Mouse (Mus musculus) G1E (cell line): ENCODE measurements around the gene Col6a2. TPM values are rescaled to one million over a fixed set of nuclear protein-coding genes. Genes with fewer than 3 reads are reported as not detected.

Experiments used
- ATAC-seq: 2 replicates; pipeline ENCODE4 v1.8.0; 2016; ENCODE audit warnings: mild to moderate bottlenecking; ENCODE audit not compliant: insufficient number of reproducible peaks, poor library complexity, low FRiP score, severe bottlenecking; ENCODE audit errors: extremely low read depth
- DNase-seq: peaks from one replicate; pipeline ENCODE4 v3.0.0; 2012; ENCODE audit warnings: low spot score
- H3K27me3 ChIP-seq: 2 replicates; pipeline ENCODE4 v1.6.1; 2012; ENCODE audit warnings: mild to moderate bottlenecking, low read length, inconsistent platforms; ENCODE audit not compliant: insufficient read depth
- H3K36me3 ChIP-seq: replicated peaks from 2 replicates; pipeline ENCODE3; 2012; ENCODE audit warnings: mild to moderate bottlenecking, inconsistent platforms
- H3K4me1 ChIP-seq: 2 replicates; pipeline ENCODE4 v1.6.1; 2012; ENCODE audit warnings: low read depth, low read length, inconsistent platforms, mixed read lengths; ENCODE audit not compliant: insufficient read depth
- H3K4me3 ChIP-seq: 2 replicates; pipeline ENCODE4 v1.5.1; 2012; ENCODE audit warnings: low read depth, mild to moderate bottlenecking, inconsistent platforms, low read length, moderate library complexity, mixed read lengths
- H3K9me3 ChIP-seq: replicated peaks from 2 replicates; pipeline ENCODE4 v1.6.1; 2012; ENCODE audit warnings: inconsistent platforms
- CTCF ChIP-seq: IDR thresholded peaks from 2 replicates; pipeline ENCODE4 v1.5.1; 2012; ENCODE audit warnings: low read depth, low read length, inconsistent platforms, mixed read lengths
- GATA1 ChIP-seq: IDR thresholded peaks from 2 replicates; pipeline ENCODE4 v1.6.1; 2012; ENCODE audit warnings: borderline replicate concordance, low read length, inconsistent platforms, mixed read lengths
- GATA2 ChIP-seq: IDR thresholded peaks from 2 replicates; pipeline ENCODE4 v1.6.1; 2012; ENCODE audit warnings: low read depth, low read length, inconsistent platforms, borderline replicate concordance
- POLR2AphosphoS5 ChIP-seq: IDR thresholded peaks from 2 replicates; pipeline ENCODE4 v1.6.1; 2012; ENCODE audit warnings: low read depth, low read length, inconsistent platforms; ENCODE audit not compliant: insufficient replicate concordance
- TAL1 ChIP-seq: conservative IDR thresholded peaks from 2 replicates; pipeline ENCODE4 v1.6.1; 2012; ENCODE audit warnings: low read depth, low read length, inconsistent platforms, mixed read lengths
- polyA plus RNA-seq: library from polyadenylated mRNA; stranded (reverse); fragments of >175 nt; gene quantifications from 2 replicates; pipeline ENCODE4 v1.2.3, GENCODE M21; 2012
- total RNA-seq, 2 experiments: library from RNA; stranded (forward) in 1 of 2; stranded (reverse) in 1 of 2; fragments of 200-1000 nt in 1 of 2; fragments of >200 nt in 1 of 2; fragmentation: Nextera tagmentation in 1 of 2; gene quantifications; 2 replicates each; pipeline ENCODE4 v1.2.3; 2014 to 2017

Gene Col6a2
- total and polyA plus RNA-seq, 3 experiments: 0.11 TPM; not detected in 2

- DNase-seq: no peak
- TF ChIP-seq CTCF (no peak), TAL1 (no peak), GATA2 (no peak), GATA1 (no peak), POLR2AphosphoS5 (no peak)
- H3K4me3 ChIP-seq: no peak overlapping the region
- no peaks in the 10 kb centered on the region for H3K4me1 ChIP-seq
- peaks cover 11% of the 10 kb centered on the region; the same call in 1 of the 2 replicates for H3K27me3 ChIP-seq
- no peaks in the 10 kb centered on the region for H3K9me3 ChIP-seq
- ATAC-seq: no peak
- no peaks in the 10 kb centered on the region for H3K36me3 ChIP-seq
Measured at GRCm38 (mm10) chr10:76586190-76586589, 37.2 kb downstream of the Col6a2 start.

GRCm38 (mm10) chr10:76584138-76584537 is 39.3 kb downstream of the Col6a2 start:
- no peak for DNase-seq
- Histone ChIP-seq H3K9me3 (no peaks in the 10 kb centered on the region), H3K4me1 (no peaks in the 10 kb centered on the region), H3K4me3 (no peak overlapping the region), H3K27me3 (peaks cover 11% of the 10 kb centered on the region; the same call in 1 of the 2 replicates), H3K36me3 (no peaks in the 10 kb centered on the region)
- no peak for ATAC-seq
- TF ChIP-seq GATA2: no peak
- no peak for TF ChIP-seq TAL1
- no peak for TF ChIP-seq POLR2AphosphoS5
- TF ChIP-seq CTCF: no peak
- TF ChIP-seq GATA1: no peak

GRCm38 (mm10) chr10:76576920-76577319 is 46.5 kb downstream of the Col6a2 start:
- H3K36me3 ChIP-seq: no peaks in the 10 kb centered on the region
- ATAC-seq (no peak), DNase-seq (no peak)
- TF ChIP-seq POLR2AphosphoS5: no peak
- no peak for TF ChIP-seq GATA1
- TF ChIP-seq TAL1: no peak
- no peak for TF ChIP-seq GATA2
- no peak for TF ChIP-seq CTCF
- peaks cover 3% of the 10 kb centered on the region; the same call in 1 of the 2 replicates for H3K4me1 ChIP-seq
- H3K27me3 ChIP-seq: peaks cover 16% of the 10 kb centered on the region
- H3K4me3 ChIP-seq: no peak overlapping the region
- no peaks in the 10 kb centered on the region for H3K9me3 ChIP-seq

- peaks cover 16% of the 10 kb centered on the region for H3K27me3 ChIP-seq
- no peak for DNase-seq
- no peaks in the 10 kb centered on the region for H3K9me3 ChIP-seq
- TF ChIP-seq TAL1: no peak
- no peak for TF ChIP-seq GATA2
- TF ChIP-seq CTCF: no peak
- TF ChIP-seq POLR2AphosphoS5: no peak
- no peak for TF ChIP-seq GATA1
- peaks cover 3% of the 10 kb centered on the region; the same call in 1 of the 2 replicates for H3K4me1 ChIP-seq
- no peak within 1 kb of the TSS for H3K4me3 ChIP-seq
- ATAC-seq: no peak
- no peaks in the 10 kb centered on the region for H3K36me3 ChIP-seq
Measured at GRCm38 (mm10) chr10:76575374-76575773, 48.1 kb downstream of the Col6a2 start, which contains the start of gene Ftcd. TSS of gene Ftcd (plus strand) at chr10:76575648.

- no peaks in the 10 kb centered on the region for H3K36me3 ChIP-seq
- peaks cover 3% of the 10 kb centered on the region; the same call in 1 of the 2 replicates for H3K4me1 ChIP-seq
- H3K27me3 ChIP-seq: peaks cover 21% of the 10 kb centered on the region
- TF ChIP-seq CTCF: no peak
- TF ChIP-seq GATA2: no peak
- no peak for TF ChIP-seq POLR2AphosphoS5
- TF ChIP-seq GATA1: no peak
- TF ChIP-seq TAL1: no peak
- no peak overlapping the region for H3K4me3 ChIP-seq
- DNase-seq: no peak
- H3K9me3 ChIP-seq: no peaks in the 10 kb centered on the region
- no peak for ATAC-seq
Measured at GRCm38 (mm10) chr10:76572151-76572550, 51.3 kb downstream of the Col6a2 start.

GRCm38 (mm10) chr10:76571070-76571469 is 52.4 kb downstream of the Col6a2 start:
- Histone ChIP-seq H3K36me3 (no peaks in the 10 kb centered on the region), H3K9me3 (no peaks in the 10 kb centered on the region), H3K27me3 (peaks cover 16% of the 10 kb centered on the region), H3K4me3 (no peak overlapping the region), H3K4me1 (no peaks in the 10 kb centered on the region)
- TF ChIP-seq GATA1 (no peak), GATA2 (no peak), TAL1 (no peak), CTCF (no peak), POLR2AphosphoS5 (no peak)
- DNase-seq (no peak), ATAC-seq (no peak)
